Mouse (Mus musculus) olfactory bulb, adult 2 months (tissue): ENCODE results near the gene Srsf7.

Source experiments
- CTCF ChIP-seq: fragments of 200-500 bp; IDR thresholded peaks from 2 replicates; pipeline ENCODE4 v1.5.1; 2012; ENCODE audit warnings: low read depth, mild to moderate bottlenecking, low read length, moderate library complexity; ENCODE audit not compliant: insufficient read depth
- POLR2A ChIP-seq: fragments of 200-500 bp; IDR thresholded peaks from 2 replicates; pipeline ENCODE4 v1.6.1; 2012; ENCODE audit warnings: mild to moderate bottlenecking, low read depth, low read length, moderate library complexity; ENCODE audit not compliant: insufficient read depth

- TF ChIP-seq CTCF (no peak), POLR2A (no peak)
These were observed 15.0 kb upstream of the Srsf7 start for GRCm38 (mm10) chr17:80221890-80222628.
